Mouse (Mus musculus) telencephalon, adult 2 months (tissue): Measurements from ENCODE around the gene Klhl31.

Experiments used
- DNase-seq: peaks from one replicate; pipeline ENCODE4 v3.0.0-alpha.2; 2011; ENCODE audit warnings: low read depth, low spot score

Klhl31 gene

DNA sequence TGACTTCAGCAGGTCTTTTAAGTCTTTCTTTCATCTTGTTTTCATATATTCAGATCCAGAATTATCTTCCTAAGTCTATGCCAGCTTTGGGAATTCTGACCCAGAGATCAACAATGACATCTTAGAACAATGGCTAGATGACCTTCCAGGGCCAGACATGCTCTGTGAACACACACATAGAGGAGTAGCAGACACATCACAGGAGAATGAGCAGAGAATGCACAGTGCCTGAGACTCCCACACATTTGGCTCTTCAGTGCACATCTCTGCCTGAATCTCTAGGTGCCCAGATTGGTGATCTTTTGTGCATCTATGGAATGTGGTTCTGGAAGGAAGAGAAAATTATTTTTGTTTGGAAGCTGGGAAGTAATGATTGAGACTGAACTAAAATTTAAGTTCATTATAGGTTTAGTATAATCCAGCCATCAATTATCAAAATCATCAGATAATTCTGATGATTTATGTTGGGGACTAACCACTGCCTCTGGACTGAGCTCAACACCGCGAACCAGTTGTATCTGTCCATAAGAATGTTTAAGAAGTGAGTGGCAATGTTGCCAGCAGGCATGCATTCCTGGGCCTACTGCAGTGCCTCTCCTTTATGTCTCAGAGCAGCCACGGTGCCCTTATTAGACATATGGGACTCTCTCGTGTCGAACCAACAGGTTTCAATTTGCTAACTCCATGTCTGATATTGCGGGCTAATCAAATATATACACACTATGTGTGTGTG is 12.8 kb upstream of the Klhl31 start:
- DNase-seq, result no peak

DNA sequence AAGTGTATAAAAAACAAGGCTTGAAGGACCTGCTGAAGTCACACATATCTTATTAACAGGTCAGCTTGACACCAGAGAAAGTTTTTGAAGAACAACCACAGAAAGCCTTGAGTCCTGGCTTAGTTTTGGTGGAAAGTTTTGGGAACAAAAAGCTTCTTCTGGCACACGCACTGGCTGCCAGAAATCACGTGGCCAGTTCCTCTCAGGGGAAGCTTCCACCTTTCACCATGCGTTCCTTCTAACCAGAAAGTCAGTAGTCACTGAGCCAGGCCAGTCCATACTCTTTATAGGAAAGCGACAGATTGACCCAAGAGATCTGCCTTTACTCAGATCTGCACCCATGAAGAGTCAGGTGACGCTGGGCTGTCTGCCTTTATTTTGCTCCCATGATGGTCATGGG is 12.1 kb upstream of the Klhl31 start:
- no peak for DNase-seq

DNA sequence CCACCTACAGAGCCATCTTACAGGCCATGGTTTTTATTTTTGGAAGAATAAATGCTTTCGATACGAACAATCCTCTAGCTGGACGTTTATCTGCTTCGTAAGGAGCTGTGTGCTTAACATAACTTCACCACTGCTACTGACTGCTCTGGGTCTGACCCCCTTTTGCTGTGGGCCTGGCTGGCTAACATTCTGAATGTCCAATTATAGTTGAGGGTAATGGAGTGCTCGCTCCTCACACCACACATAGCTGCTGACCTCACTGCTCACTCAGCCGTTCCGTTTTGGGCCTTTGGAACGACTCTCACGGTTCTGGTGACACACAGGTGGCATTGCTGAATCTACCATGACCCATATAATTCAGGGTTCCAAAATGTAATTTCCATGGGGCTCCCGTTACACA is 7.6 kb upstream of the Klhl31 start:
- no peak for DNase-seq

DNA sequence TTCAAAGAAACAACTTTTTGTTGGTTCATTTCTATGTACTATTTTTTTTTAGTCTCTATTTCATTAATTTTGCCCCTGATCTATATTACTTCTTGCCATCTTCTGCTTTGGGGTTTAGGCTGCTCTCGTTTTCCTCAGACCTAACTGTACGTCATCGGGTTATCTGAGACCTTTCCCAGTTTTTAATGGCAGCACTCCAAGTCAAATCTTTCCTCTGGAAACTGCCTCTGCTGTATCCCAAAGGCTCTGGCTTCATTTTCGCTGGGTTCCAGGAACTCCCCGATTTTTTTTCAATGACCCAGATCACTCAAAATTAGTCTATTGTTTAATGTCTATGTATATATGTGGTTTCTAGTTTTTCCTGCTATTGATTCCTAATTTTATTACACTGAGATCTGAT is 6.6 kb upstream of the Klhl31 start:
- DNase-seq, result no peak

DNA sequence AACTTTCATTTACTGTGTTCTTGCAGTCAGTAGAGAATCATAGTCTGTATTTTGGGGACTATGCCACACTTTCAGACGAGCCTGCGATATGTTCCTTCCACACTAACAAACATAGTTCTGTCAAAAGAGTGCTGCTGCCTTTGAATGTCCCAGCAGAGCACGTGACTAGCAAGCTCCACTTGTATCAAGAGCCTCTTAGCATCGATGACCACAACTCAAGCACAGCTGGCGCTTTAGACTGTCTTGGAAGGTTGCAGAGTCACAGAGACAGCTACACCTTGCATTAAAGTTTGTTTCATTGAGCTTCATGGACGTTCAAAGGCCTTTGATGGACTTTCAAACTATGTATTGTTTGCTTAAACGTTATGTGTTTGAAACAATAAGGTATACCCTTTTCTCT is 5.5 kb upstream of the Klhl31 start:
- no peak for DNase-seq

DNA sequence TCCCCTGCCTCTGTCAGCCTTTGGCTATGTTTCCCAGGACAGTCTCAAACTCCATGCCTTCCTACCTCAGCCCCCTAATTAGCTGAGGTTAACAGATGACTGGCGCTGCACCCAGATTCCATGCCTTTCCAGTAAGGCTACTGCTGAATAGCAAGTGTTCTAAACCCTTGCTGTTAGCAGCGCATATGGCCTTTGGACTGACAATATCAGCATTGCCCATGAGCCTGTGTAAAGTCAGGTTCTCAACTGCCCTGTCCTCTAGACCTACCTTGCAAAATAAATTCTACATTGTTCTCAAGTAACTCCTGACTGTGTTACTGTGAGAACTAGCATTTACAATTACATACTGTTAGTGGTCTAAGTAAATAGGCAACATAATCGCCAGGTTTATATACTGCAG is 3.9 kb upstream of the Klhl31 start:
- no peak for DNase-seq

DNA sequence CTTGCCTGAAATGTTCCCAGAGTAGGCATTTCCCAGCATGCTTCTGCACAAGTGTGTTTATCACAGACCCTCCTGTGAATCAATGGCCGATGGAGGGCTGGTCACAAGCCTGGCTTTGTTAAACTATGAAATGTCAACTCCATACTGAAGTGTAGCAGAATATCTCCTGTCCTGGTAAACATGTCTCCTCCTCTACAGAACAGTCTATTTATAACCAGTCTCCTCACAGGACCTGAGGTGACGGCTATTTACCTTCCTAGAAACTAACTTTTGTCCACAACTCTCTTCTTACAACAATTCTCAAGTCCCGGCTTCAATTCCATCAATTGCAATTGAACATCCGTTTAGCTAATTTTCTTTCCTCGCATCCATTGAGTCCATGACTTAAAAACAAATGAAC is 297 bp upstream of the Klhl31 start:
- no peak for DNase-seq

DNA sequence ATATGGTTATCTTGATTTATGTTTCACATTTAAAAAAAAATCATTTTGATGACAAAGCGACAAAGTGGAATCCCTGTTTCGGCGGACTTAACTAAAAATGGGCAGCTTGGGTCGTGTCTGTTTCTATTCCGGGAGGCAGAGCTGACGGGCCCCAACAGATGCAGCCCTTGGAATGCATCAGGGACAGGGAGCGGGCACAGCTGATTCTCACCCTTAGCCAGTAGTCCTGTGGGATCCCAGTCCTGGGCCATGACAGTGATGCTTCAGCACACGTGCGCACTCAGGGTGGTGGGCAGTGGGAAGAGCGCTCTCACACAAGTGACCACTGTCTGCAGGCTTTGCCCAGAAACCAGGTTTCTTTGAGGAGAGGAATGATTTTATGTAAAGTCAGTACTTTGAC is 1.1 kb downstream of the Klhl31 start:
- DNase-seq, result no peak

DNA sequence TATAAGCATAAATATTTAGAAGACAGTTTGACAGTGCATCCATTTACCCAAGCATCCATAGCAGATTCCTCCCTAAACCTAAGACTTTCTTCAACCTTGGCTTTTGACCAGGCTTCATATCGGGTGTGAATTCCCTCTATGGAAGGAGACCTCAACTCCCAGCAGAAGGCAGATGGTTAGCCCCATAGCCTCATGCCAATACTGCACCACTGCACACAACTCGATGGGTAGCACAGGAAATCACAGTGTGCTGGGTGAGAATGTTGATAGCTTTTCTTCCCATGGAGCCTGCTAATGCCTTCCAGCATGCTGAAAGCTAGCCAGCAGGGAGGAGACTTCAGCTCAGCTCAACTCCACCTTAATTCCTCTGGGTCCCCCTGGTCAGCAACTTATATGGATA is 8.9 kb downstream of the Klhl31 start:
- no peak for DNase-seq

DNA sequence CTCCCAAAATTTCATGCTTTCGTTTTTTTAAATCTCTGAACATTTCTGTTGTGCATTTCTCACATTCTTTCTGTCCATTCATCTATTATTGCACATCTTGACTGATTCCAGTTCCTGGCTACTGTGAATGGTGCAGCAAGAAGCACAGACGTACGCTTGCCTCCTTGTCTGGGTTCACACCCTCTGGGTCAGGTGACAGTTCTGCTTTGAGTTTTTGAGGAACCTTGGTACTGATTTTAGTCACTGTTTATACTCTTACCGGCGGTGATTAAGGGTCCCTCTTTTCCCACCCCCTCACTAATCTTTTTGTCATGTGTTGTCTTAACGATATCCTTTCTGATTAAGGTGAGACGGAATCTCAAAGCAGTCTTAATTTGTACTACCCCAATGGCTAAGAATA is 15.5 kb downstream of the Klhl31 start:
- no peak for DNase-seq

DNA sequence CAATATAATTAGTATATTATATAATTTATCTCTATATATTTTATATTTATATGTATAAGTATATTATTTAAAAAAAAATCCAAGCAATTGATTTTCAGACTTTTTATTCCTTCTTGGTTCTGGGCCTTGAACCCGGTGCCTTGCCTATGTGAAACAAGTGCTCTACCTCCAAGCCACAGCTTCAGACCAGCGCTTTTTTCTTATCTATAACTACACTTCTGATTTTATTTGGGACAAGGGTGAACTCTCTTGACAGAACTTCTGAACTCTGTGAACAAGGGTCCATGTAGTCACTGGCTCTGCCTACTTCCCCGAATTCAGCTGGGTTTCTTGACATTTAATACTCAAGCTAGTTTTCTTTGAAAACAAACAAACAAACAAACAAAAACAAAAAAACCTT is 17.6 kb downstream of the Klhl31 start:
- DNase-seq, result no peak

DNA sequence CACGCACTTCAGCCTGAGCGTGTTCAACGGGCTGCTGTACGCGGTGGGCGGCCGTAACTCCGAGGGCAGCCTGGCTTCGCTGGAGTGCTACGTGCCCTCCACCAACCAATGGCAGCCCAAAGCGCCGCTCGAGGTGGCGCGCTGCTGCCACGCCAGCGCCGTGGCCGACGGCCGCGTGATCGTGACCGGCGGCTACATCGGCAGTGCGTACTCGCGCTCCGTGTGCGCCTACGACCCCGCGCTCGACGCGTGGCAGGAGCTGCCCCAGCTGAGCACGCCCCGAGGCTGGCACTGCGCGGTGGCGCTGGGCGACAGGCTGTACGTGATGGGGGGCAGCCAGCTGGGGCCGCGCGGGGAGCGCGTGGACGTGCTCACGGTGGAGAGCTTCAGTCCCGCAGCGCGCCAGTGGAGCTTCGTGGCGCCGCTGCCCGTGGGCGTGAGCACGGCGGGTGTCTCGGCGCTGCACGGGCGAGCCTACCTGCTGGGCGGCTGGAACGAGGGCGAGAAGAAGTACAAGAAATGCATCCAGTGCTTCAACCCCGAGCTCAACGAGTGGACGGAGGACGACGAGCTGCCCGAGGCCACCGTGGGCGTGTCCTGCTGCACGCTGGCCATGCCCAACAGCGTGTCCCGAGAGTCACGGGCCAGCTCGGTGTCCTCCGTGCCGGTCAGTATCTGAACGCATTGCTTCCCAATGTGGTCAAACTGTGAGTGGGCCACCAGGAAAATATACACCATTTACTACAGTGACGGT is 19.1 kb downstream of the Klhl31 start:
- DNase-seq, result peak; percentile 50

DNA sequence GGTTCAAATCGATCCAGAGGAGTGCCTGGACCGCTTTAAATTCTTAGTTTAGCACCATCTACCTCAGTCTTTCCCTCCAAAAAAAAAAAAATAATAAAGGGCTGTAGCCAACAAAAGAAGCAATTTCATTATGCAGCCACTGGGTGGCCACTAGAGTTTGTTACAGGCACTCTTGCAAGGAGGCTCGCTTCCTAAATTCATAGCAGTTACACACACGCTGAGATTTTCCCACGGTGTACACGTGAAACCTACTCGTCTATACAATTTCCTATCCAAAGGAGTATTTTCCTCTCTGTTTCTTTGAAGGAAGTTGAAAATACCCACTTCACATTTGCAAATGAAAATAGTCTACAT is 19.6 kb downstream of the Klhl31 start:
- peak; percentile 80 for DNase-seq

DNA sequence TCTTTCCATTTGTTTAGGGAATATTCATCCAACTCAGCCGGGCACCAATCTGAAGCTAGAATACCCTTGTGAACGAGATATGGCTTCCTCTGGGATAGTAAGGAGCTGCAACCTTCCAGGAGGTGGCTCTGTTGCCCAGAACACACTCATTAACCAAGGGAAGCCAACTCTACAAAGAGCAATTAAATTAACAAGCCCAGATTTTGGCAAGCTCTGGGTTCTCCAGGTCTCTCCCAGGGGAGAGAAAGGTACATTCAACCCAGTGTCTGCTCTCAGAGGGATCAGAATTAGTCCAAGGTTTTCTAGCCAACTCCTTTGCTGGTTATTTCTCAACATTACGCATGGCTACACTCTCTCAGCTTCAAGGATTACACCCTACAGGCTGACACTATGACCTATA is 26.6 kb downstream of the Klhl31 start:
- no peak for DNase-seq

DNA sequence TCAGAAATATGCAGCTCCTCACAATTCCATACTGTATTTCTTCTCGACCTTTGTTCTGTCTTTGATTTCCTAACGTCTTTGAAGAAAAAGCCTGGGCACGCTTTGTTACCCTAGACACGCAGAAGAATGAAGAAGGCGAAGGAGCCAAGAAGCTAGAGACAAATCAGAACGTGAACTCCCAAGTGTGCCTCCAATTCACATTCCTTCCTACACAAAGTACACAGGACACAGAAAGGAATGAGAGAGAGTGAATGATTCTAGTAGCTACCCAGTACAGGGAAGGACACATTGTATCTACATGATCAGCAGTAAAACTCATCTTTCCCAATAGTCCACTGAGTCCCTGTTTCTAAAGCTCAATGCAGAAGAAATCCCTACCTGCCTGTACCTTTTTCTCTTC is 33.8 kb downstream of the Klhl31 start:
- DNase-seq, result no peak

DNA sequence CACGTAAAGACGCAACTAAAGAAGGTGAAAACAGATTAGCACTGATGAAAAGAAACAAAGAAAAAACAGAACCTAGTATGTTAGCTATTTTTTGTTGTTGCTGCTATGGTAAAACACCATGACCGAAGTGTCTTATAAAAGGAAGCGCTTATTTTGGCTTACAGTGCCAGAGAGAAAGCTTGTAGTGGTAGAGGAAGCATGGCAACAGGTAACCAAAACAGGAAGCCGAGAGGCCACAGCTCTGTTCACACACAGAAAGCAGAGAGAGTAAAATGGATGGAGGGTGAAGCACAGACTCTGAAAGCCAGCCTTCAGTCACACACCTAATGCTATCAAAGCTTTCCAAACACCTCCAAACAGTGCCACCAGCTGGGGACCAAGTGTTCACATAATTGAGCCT is 34.7 kb downstream of the Klhl31 start:
- DNase-seq, result no peak

DNA sequence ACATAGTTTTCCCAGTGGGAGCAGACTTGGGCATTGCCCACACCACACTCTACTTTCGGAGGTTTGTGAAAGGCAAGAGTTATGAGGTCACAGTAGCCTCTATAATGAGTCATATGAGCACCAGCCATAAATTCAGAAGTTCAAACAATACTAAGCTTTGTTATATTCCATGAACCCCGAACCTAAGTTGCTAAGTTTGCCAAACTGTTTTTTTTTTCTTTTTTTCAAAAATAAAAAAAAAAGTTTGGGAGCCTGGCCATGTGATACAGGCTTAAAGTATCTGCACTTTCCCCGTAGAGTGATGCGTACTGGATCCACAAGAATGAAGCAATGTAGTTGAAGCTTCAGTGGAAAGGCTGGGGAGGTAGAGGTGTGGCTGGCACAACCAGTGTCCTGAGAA is 36.9 kb downstream of the Klhl31 start:
- DNase-seq, result no peak

DNA sequence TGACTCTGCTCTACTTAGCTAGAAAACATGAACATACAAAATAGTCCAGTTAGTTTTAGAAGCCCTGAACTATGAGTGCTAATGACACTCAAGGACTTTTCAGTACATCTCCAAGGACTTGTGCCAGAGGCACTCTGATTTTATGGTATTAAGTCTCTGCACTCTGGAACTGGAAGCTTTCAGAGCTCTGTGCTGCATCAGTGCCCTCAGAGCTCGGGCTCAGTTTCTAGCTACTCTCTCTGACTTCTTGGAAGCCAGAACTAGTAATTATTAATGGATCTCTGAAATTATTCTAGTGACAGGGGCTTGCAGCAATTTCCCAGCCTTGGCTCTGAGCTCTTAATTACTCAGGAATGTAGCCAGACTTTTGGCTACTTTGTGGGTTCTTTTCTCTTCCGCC is 37.7 kb downstream of the Klhl31 start:
- no peak for DNase-seq

DNA sequence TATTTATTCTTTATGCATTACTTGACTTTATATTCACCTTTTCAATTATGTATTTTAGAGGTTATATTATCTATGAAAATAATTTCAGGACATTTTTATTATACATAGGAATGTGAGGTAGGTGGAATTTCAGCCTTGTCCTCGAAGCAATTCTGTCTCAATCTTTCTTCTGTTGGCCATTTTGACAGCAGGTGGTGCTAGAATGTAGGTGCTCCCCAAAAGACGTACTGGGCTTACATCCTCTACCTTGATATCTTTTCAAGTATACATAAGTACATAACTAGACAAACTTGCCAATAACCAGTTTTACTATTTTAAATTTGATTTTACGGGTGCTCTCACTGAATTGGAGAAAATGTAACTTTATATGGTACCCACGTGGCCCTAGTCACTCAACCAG is 48.6 kb downstream of the Klhl31 start:
- no peak for DNase-seq

DNA sequence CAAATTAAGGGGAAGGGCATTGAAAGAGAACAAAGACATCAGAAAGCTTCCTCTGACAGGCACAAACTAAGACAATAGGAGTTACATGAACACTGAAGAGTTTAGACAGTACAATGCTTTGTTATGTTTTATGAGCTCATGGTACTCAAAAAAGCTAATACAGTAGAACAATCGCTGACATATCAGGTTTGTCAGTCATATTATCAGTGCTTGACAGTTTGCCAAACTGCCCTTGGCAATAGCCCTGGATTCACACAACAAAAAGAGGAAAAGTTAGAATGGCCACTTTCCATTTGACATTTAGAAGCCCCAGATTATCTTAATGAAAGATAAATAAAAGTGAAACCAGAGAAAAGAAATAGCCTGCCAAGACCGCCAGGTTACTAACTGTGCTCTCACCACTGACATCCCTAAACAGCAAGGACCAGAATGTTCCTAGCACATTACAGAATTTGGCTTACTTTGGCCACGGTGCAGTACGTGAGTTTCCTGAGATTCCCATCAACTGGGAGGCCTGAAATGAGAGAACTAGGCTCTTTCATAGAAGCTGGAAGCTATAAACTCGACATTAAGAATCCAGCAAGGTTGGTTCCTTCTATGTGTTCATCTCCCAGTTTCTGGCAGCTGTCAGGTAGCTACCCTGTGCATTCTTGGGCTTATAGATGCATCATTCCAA is 49.7 kb downstream of the Klhl31 start:
- no peak for DNase-seq

DNA sequence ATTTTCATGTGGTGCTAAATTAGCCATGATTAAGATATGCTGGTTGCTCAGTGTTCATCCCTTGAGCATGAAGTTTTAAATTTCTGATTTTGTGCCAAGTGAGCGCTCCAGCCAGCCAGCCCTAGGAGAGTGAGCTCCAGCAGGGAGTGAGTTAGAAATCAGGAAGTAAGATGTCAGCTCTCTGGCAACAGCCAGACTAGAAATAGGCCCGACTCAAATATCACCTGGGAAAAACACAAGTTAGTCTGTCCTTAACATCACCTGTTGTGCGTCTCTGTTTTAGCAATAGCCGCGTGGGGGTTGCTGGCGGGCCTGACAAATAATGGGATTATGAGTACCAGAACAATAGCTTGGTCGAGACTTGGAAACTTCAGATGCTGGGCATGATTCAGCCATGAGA is 56.4 kb downstream of the Klhl31 start:
- DNase-seq, result no peak

DNA sequence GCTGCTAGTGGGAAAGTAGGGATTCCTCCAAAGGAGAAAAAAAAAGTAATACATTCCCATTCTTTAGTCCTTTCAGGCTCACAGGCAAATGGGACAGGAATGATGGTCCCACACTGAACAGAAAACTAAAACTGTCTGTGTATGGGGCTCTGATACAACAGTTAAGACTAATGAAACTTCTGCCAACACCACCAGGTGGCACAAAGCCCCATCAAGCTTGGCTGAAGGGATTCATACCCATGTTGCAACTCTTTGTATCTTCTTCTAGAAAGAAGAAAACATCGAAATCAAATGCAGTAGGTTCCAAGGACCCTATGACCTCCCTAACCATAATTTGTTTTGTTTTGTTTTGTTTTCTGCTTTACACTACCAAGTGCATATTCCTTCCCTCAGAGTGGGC is 57.1 kb downstream of the Klhl31 start:
- DNase-seq, result no peak

DNA sequence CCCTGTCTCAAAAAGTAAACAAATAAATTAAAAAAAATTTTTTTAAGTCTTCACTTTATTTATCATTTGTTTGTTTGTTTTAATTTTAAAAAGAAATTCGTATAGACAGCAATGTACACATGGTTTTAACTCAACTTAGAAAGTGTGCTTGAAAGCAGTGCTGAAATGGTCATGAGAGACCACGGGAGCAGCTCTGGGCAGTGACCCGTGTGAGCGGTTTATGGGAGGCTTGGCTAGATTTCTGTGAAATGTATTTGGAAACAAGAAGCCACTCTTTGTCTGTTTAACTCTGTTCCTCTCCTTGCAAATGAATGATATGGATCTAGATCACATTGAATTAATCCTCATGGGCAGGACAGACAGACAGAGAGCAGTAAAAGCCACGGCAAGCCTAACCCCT is 59.3 kb downstream of the Klhl31 start:
- no peak for DNase-seq
